Mouse (Mus musculus) urinary bladder, postnatal 14 days (tissue): Measurements from ENCODE around the gene Rora.
A peak's percentile ranks its signal among the peaks of the same experiment; 100 is the strongest.

Experiments
- DNase-seq: peaks from one replicate; pipeline ENCODE4 v3.0.0; 2021; ENCODE audit warnings: low spot score

The Rora gene

GRCm38 (mm10) chr9:69431863-69432555, 778.4 kb downstream of the Rora start:
- peak; percentile 36 for DNase-seq

GRCm38 (mm10) chr9:69435194-69435593, 781.6 kb downstream of the Rora start:
- no peak for DNase-seq

DNA sequence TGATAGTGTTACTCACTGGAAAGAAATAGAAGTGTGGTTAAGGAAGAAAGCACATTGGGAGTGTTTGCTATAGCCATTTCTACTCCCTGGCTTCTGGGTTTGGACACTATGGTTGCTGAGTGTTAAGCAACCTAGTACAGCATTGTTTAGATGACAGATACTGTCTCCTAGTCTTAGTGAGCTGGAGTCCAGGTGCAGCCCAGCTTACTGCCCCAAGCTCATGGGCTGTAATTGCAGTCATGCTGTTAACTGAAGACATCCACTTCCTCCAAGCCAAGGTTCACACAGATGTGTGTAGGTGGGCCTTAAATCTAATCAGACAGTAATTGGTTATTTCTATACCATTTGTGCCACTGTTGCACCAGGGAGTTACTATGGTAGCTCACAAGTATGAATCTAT, 782.1 kb downstream of the Rora start:
- no peak for DNase-seq
